In genomic region chr11:117419351-117419969, GRCm38 (mm10) we compare ENCODE assay signal across 27 mouse cellular contexts.
DNase-seq lines count a peak whose midpoint lies in the region; ATAC-seq lines count a peak whose summit lies in the region.
"Had no signal": no experiment of that assay in that cellular context is flagged by ENCODE, and none has a peak within 500 bp of the region (broad histone marks: within the 10 kb centered on the region; RNA-seq: fewer than 3 reads in every experiment).

No protein-coding gene starts in this region.

- DNase-seq in adrenal gland, postnatal 10 days: peak; percentile 34
- no peak for DNase-seq in adrenal gland, adult 2 months
- DNase-seq in adipocyte (ENCODE audit: low spot score): peak; percentile 30
- no peak for DNase-seq in urinary bladder, postnatal 4 days (ENCODE audit: low spot score in 2 of 2)
- DNase-seq: adrenal gland, postnatal 14 days; cerebellum, adult 11-12 months; cerebellum, adult 9-11 months; kidney, adult 8-10 months; kidney, postnatal 14 days; liver, postnatal 0 days; right cerebral cortex, postnatal 4 days had no signal

- 67% methylated on average over 9 of the region's 9 CpGs for WGBS in intestine, embryonic 16.5 days
- WGBS in intestine, embryonic 15.5 days: 68% methylated on average over 9 of the region's 9 CpGs
- WGBS in embryonic facial prominence, embryonic 15.5 days: 39% methylated on average over 9 of the region's 9 CpGs

- H3K4me3 ChIP-seq in intestine, embryonic 16.5 days (ENCODE audit: low read length): no peak overlapping the region
- no peak overlapping the region for H3K4me3 ChIP-seq in intestine, embryonic 15.5 days (replicated peaks)
- H3K4me3 ChIP-seq in embryonic facial prominence, embryonic 15.5 days (replicated peaks): no peak overlapping the region
- H3K4me3 ChIP-seq: erythroblast, embryonic 14.5 days; forebrain, embryonic 12.5 days; heart, embryonic 13.5 days; hindbrain, embryonic 10.5 days; hindbrain, embryonic 15.5 days; limb, embryonic 12.5 days; liver, embryonic 12.5 days; neural tube, embryonic 13.5 days had no signal

- H3K9me3 ChIP-seq in intestine, embryonic 16.5 days (ENCODE audit: control insufficient read depth, low read length): no peaks in the 10 kb centered on the region
- H3K9me3 ChIP-seq in intestine, embryonic 15.5 days: no peaks in the 10 kb centered on the region
- no peaks in the 10 kb centered on the region for H3K9me3 ChIP-seq in embryonic facial prominence, embryonic 15.5 days (replicated peaks)
- H3K9me3 ChIP-seq: forebrain, embryonic 12.5 days; heart, embryonic 13.5 days; hindbrain, embryonic 10.5 days; hindbrain, embryonic 15.5 days; liver, embryonic 12.5 days; neural tube, embryonic 13.5 days had no signal

- H3K9ac ChIP-seq in intestine, embryonic 16.5 days (ENCODE audit: low read depth, low read length): no peak overlapping the region; the same call in 1 of the 2 replicates
- no peak overlapping the region for H3K9ac ChIP-seq in intestine, embryonic 15.5 days
- no peak overlapping the region for H3K9ac ChIP-seq in embryonic facial prominence, embryonic 15.5 days
- H3K9ac ChIP-seq: forebrain, embryonic 12.5 days; heart, embryonic 13.5 days; hindbrain, embryonic 15.5 days; limb, embryonic 12.5 days; liver, embryonic 12.5 days; liver, postnatal 0 days; neural tube, embryonic 13.5 days had no signal

- ATAC-seq in intestine, embryonic 16.5 days: peak; percentile 38; the same call in 1 of the 2 replicates
- ATAC-seq in intestine, embryonic 15.5 days: no peak
- 0 out of 2 replicates have a peak, but pooled peaks have one; percentile 6 for ATAC-seq in embryonic facial prominence, embryonic 15.5 days (ENCODE audit: insufficient number of reproducible peaks, low FRiP score, low TSS enrichment, low read depth)
- no peak for ATAC-seq in megakaryocyte progenitor cell, adult 5-6 weeks (replicated peaks; ENCODE audit: poor library complexity)
- ATAC-seq: activated CD4-positive, CD25-positive, alpha-beta regulatory T cell, adult 4 months; liver, embryonic 12.5 days; liver, postnatal 0 days; lung, postnatal 0 days had no signal

- no peaks in the 10 kb centered on the region for H3K36me3 ChIP-seq in intestine, embryonic 16.5 days (ENCODE audit: control insufficient read depth, insufficient read depth, low read length)
- H3K36me3 ChIP-seq in intestine, embryonic 15.5 days: no peaks in the 10 kb centered on the region
- H3K36me3 ChIP-seq in embryonic facial prominence, embryonic 15.5 days: no peaks in the 10 kb centered on the region
- H3K36me3 ChIP-seq: forebrain, embryonic 12.5 days; heart, embryonic 13.5 days; hindbrain, embryonic 10.5 days; hindbrain, embryonic 15.5 days; limb, embryonic 12.5 days; liver, embryonic 12.5 days; neural tube, embryonic 13.5 days had no signal

- H3K4me1 ChIP-seq in intestine, embryonic 16.5 days (ENCODE audit: control insufficient read depth, insufficient read depth, low read length): peaks cover 24% of the 10 kb centered on the region
- H3K4me1 ChIP-seq in intestine, embryonic 15.5 days (replicated peaks): peaks cover 25% of the 10 kb centered on the region
- peaks cover 44% of the 10 kb centered on the region for H3K4me1 ChIP-seq in embryonic facial prominence, embryonic 15.5 days

- no peak overlapping the region for H3K27ac ChIP-seq in intestine, embryonic 16.5 days (ENCODE audit: low read length)
- H3K27ac ChIP-seq in intestine, embryonic 15.5 days: no peak overlapping the region
- 0 out of 2 replicates have a peak overlapping the region, but pooled peaks have one; percentile 53 for H3K27ac ChIP-seq in embryonic facial prominence, embryonic 15.5 days (replicated peaks)
- H3K27ac ChIP-seq: forebrain, embryonic 12.5 days; heart, embryonic 13.5 days; hindbrain, embryonic 15.5 days; liver, embryonic 12.5 days; macrophage; neural tube, embryonic 13.5 days had no signal

- peak overlapping the region; percentile 12; the same call in 1 of the 2 replicates for H3K4me2 ChIP-seq in intestine, embryonic 16.5 days (ENCODE audit: low read depth, low read length)
- H3K4me2 ChIP-seq in intestine, embryonic 15.5 days (replicated peaks): no peak overlapping the region; the same call in 1 of the 2 replicates
- H3K4me2 ChIP-seq in embryonic facial prominence, embryonic 15.5 days (replicated peaks): no peak overlapping the region
- H3K4me2 ChIP-seq: forebrain, embryonic 12.5 days; heart, embryonic 13.5 days; hindbrain, embryonic 15.5 days; liver, embryonic 12.5 days; neural tube, embryonic 13.5 days had no signal

- H3K27me3 ChIP-seq in intestine, embryonic 16.5 days (replicated peaks; ENCODE audit: control insufficient read depth, insufficient read depth, low read length): no peaks in the 10 kb centered on the region; the same call in 1 of the 2 replicates
- peaks cover 4% of the 10 kb centered on the region for H3K27me3 ChIP-seq in intestine, embryonic 15.5 days (replicated peaks)
- H3K27me3 ChIP-seq in embryonic facial prominence, embryonic 15.5 days: peaks cover 8% of the 10 kb centered on the region
- H3K27me3 ChIP-seq: CH12.LX; hindbrain, embryonic 15.5 days had no signal

Comparison
In these comparisons a context has a peak if more than half of its experiments do, and no peak if none do; other contexts are left out.
1. DNase-seq: peak in adrenal gland, postnatal 10 days (single experiment) and adipocyte (single experiment); none in adrenal gland, adult 2 months (single experiment) and urinary bladder, postnatal 4 days (0 of 2).
2. ATAC-seq: peak in intestine, embryonic 16.5 days (single experiment) and embryonic facial prominence, embryonic 15.5 days (single experiment); none in intestine, embryonic 15.5 days (single experiment) and megakaryocyte progenitor cell, adult 5-6 weeks (single experiment).